Mouse (Mus musculus) Muller cell, postnatal 12 days (primary cell): ENCODE data around the gene Rbfox1.

Source experiments
- DNase-seq: peaks from one replicate; pipeline ENCODE4 v3.0.0-alpha.2; 2015; ENCODE audit errors: inconsistent ontology term

Gene Rbfox1

DNA sequence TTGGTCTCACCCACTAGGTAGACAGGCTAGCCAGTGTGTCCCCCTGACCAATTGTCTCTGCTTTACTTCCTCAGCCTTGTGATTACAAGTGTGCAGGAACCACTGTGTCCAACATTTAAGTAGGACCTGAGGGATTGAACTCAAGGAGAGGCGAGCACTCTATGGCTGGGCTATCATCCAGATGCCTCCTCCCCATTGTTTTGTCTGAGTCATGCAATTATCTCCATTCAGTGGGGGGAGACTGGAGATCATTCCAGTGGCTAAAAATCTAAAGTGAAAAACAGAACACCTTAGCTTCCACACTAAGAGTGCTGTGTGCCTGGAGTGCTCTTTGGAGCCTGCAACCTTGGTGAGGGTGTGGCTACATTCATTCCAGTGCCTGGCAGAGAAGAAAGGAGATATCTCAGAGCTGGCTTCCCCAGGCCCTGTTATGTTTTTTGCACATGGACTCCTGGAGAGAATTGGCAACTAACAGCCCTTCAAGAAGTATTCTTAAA is 594.0 kb downstream of the Rbfox1 start:
- DNase-seq, result peak; percentile 25

DNA sequence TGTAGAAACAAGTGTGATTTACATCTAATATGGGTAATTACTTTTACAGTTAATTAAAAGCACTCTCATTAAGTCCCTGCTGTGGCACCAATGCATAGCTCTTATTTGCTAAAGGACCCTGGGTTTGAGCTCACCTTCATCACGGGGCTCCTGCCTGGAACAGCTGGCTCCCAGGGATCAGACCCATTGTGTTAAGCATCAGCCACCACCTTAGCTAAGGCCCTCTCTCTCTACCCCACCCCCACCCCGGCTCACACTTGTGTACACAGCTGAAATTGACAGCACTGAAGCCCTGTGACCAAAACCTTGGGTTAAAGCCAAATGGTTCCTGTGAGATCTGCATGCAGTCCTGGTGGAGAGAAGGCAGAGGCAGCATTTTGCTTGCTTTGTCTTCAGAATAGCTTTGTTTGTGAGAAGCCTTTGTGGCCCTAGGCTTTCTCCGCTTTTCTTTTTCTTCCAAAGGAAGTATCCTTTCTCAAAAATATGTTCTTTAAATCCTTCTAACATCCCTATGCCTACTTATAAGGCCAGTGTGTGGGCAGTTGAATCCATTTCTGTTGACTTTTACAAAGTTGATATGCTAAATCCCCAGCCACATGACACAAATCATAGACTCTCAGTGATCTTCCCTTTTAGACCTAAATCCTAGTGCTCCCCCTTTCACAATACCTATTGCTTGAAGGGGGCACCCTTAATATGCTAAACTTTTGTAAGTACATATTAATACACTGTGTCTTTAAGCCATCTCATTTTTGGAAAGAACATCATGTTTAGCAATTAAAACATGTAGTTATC is 594.7 kb downstream of the Rbfox1 start:
- peak; percentile 47 for DNase-seq

DNA sequence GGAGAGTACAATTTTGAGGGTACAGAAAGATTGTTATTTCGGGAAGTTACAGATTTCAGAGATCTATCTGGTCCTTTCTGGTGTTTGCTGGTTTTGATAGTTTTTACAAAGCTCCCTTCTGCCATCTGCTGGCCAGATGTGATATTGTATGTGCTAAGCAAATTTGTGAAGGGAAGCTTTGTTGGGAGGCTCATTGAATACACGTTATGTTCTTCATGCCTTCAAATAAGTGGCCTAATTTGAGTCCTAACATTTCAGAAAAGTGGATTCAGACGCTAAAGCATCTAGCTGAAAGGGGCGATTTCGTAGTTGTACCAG is 595.2 kb downstream of the Rbfox1 start:
- DNase-seq, result peak; percentile 42

DNA sequence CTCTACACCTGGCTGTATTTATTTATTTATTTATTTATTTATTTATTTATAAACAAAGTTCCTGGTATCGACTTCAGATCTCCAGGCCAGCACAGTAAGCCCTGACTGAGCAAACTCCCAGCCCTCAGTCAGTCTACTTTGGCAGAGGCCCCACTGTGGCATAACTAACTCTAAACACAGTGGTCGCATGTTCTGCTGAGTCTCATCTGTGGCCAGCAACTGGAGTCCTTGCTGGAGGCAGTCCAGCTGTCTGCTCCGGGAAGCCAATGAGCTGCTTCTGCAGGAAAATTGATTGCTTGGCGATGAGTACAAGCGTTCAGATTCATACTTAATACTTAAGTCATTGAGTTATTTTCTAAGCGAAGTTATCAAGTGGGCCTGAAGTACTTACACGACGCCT is 598.5 kb downstream of the Rbfox1 start:
- DNase-seq, result no peak

GRCm38 (mm10) chr16:6485631-6486030 is 600.5 kb downstream of the Rbfox1 start:
- DNase-seq, result no peak

- DNase-seq, result no peak
These were observed 617.1 kb downstream of the Rbfox1 start for GRCm38 (mm10) chr16:6502219-6502618.

GRCm38 (mm10) chr16:6503573-6504331 is 618.6 kb downstream of the Rbfox1 start:
- no peak for DNase-seq

DNA sequence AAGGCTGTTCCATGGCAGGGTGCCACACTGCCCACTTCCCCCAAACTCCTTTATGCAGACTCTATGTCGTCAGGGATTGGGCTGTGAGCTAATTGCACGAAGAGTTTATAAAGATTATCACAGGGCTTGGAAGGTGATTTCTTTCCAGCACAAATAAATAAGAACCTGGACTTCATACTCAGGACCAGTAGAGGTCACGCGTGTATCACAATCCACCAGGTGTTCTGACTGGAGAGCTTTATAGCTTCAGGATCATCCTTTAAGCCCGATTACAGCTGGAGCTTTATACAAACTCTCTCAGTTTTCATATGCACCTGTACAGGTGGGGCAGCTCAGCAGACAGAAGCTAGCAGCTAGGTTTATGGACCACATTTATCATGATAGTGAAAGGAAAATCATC is 623.8 kb downstream of the Rbfox1 start:
- no peak for DNase-seq

DNA sequence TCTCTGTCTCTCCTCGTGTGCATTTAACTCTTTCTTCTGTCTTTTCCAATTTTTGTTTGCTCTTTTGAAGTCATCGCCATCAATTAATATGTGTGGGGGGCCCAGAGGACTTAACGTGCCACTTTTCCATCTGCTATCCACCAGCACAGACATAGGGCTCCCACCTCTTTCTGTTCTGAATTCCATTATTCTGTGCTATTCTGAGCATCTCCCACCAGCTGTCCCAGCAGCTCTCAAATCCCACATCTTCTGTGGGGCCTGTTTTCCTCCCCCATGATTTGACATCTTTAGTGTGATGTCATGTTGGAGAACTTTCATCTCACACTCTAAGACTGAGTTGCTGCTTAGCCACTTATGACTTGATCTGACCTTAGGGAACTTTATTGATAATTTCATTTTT is 634.3 kb downstream of the Rbfox1 start:
- DNase-seq, result no peak

GRCm38 (mm10) chr16:6525507-6526170 is 640.5 kb downstream of the Rbfox1 start:
- no peak for DNase-seq

DNA sequence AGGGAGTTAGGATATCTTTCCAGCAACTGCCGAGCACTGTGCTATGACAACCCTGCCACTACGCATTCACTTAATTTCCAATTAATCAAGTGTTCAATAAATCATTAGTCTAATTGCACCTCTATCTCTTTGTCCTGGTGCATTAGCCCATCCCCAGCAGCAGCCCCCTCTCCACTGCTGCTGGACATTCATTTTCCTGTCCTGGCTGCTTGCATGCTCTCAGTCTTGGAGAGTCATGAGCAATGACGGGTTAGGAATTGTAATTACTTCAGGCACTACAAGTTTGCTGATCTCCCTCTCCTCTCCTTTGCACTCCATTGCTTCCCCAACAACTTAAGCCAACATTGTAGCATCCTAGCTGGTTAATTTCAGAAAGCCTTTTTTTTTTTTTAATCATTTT is 646.3 kb downstream of the Rbfox1 start:
- DNase-seq, result no peak

DNA sequence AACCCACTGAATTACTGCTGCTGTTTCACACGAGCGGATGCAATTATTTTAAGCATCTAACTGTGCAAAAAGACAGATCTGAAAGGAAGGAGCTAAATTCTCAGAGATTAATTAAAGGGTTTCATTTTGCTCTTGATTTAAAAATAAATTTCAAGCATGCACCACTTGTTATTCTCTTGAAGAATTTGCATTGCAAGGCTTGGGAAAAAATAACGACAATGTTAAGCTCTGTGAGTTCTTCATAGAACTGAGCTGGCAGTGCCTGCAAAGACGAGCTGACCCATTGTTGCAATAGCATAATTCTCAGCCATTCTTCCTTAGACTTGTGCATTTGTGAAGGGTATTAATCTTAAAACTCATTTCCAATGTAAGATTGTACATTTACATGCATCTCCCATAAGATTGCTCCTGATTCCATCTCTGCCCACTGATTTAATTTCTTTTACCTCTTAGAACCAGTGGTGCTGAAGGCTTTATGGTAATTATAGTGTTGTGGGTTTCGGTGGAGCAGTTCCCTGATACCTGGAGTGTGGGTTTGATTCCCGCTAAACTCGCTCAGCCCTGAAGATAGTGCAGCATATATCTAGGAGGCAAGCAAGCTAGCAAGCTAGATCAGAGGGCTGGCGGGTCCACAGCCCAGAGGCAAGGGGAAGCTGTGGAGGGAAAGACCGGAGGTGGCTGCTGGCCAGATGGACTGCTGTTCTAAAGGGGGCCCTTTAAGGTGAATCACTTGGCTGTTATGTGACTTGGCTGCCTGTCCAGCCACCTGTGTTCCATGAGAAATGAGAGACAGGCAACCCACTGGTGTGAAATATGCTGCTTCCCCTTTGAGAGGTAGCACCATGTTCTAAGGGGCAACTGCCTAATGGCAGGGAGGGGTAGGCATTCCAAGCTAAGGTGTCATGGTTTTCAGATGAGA is 647.2 kb downstream of the Rbfox1 start:
- no peak for DNase-seq

DNA sequence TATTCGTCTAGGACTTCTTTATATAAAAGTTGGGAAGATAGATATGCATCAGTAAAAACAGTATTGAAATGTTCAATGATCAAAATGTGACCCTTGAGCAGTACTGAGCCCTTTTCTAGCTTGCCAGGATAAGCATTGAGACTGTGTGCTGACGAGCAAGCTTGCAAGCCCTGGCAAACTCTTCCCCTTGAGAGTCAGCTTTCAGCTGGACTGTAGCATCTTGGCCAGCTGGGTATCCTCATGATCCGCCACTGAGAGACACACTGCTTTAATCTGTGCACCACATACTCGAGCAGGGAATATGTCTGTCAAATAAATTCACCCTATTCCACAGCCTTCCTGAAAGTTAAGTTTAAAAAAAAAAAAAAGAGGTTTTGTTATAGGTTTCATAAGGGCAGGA is 670.6 kb downstream of the Rbfox1 start:
- no peak for DNase-seq

DNA sequence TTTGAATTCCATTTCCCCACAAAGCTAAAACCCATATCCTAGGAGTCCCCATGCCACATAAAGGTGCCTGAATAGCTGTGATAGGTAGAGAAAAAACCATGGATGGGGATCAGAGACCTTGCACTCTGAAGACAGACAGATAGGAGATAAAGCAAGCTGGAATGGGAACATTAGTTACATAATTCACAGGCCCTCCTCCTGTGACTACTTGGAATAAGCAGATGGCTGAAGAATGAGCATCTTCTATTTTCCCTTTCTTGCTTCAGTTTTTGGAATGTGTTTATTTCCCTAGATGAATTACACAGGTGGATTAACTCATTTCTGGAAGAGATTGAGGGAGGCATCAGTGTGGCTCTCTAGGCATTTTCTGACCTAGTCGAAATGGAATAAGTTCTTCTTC is 672.6 kb downstream of the Rbfox1 start:
- DNase-seq, result no peak

DNA sequence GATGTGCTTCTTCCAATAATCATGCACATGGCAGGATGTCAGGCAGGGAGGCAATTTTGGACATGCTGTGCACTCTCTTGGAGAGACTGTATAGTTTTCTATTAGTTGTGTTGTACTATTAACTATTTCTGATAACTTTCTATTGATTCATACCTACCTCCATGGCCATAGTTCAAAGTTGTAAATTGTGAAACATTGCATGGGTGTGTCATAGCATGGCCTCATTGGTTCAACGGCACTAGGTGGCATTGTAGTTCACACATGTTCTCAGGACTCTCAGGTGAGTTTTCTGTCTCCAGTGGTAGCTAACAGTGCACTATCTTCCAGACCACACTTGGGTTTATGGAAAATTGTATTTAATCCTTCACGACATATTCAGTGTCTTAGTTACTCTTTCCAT is 699.5 kb downstream of the Rbfox1 start:
- no peak for DNase-seq

DNA sequence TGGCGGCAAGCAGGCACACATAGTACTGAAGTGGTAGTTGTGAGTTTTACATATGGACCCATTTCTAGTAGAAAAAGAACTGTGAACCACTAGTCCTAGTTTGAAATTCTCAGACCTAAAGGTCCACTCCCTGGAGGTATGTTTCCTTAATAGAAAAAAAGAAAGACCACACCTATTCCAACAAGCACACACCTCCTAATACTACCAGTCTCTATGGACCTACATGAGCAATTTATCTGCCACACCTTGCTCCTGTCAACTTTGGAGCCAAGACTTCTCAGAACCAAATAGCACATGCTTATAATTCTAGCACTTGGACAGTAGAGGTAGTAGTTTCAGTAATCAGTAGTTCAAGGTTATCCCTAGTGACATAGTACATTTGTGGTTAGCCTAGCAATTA is 700.0 kb downstream of the Rbfox1 start:
- DNase-seq, result no peak

GRCm38 (mm10) chr16:6616526-6616925 is 731.4 kb downstream of the Rbfox1 start:
- DNase-seq, result no peak

- DNase-seq, result no peak
These were observed 755.2 kb downstream of the Rbfox1 start for GRCm38 (mm10) chr16:6640330-6640729.

DNA sequence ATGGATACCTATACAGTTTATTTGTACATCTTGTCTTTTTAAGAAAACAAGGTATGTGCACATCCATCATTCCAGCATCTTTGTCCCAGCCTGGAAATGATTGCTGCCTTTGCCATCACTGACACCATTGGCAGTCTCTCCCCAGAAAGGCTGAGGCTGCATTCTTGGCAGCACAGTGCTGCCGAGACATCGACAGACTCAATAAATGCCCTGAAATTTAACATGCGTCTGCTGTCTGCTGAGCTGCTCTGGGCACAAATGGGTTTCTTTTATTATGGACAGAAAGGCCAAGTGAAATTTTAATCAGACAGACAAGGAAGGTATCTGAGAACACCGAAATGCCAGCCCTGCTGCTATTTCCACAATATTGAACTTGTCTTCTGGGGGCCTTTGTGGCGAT is 761.8 kb downstream of the Rbfox1 start:
- no peak for DNase-seq

DNA sequence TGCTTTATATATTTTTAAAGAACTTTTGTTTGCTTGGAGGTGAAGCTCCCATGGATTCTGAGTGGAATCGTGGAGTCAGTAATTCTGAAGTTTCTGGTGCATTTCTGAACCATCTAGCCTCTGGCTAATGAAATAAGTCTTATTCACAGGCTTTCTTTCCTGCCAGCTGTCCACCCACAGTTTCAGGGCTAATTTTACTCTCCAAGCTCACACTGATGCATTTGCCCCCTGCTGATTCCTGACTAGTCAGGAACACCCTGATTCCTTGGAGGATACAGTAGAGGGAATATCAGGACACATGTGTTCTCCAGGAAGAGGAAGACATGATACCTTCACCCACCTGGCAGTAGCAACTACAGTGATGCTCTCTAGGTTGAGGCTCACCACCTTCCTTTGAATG is 763.6 kb downstream of the Rbfox1 start:
- DNase-seq, result no peak

- DNase-seq, result no peak
These were observed 773.4 kb downstream of the Rbfox1 start for GRCm38 (mm10) chr16:6658594-6658993.
